8 mouse cellular contexts compared by ENCODE assay signal in the genomic region with DNA sequence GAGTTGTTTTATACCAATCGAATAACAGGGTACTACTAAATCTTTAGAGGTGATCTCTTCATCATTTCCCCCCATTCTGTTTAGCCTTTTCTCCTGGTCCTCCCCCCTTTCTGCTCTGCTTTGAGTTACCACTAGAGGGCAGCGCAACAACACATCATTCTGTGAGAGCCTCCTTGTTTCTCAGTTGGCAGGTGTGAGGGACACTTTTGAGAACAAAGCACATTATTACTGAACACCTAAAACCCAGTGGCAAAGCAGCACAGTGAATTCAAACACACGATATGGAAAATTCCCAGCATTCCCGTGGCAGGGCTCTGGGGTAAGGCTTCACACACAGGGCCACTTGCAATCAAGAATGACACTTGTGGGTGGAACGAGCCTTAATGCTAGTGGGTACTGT.
DNase-seq lines count a peak whose midpoint lies in the region; ATAC-seq lines count a peak whose summit lies in the region.

No protein-coding gene starts in this region.

- H3K9me3 ChIP-seq in heart, embryonic 10.5 days: no peaks in the 10 kb centered on the region
- no peaks in the 10 kb centered on the region for H3K9me3 ChIP-seq in embryonic facial prominence, embryonic 11.5 days (replicated peaks; ENCODE audit: control insufficient read depth, low read length)
- no peaks in the 10 kb centered on the region for H3K9me3 ChIP-seq in hindbrain, embryonic 13.5 days
- H3K9me3 ChIP-seq in midbrain, embryonic 10.5 days (replicated peaks): no peaks in the 10 kb centered on the region

- ATAC-seq in embryonic facial prominence, embryonic 11.5 days (replicated peaks; ENCODE audit: insufficient number of reproducible peaks, low FRiP score, low TSS enrichment, low read depth): no peak
- peak; percentile 66 for ATAC-seq in hindbrain, embryonic 13.5 days (ENCODE audit: low FRiP score)

- no peaks in the 10 kb centered on the region for H3K27me3 ChIP-seq in heart, embryonic 10.5 days (ENCODE audit: insufficient read depth, poor library complexity, severe bottlenecking)
- no peaks in the 10 kb centered on the region for H3K27me3 ChIP-seq in embryonic facial prominence, embryonic 11.5 days (ENCODE audit: control insufficient read depth, insufficient read depth, low read length)
- H3K27me3 ChIP-seq in hindbrain, embryonic 13.5 days: no peaks in the 10 kb centered on the region
- no peaks in the 10 kb centered on the region for H3K27me3 ChIP-seq in midbrain, embryonic 10.5 days (ENCODE audit: low read depth, poor library complexity, severe bottlenecking)

- peak; percentile 92 for DNase-seq in heart, adult 11 months
- no peak for DNase-seq in heart, embryonic 10.5 days (ENCODE audit: low spot score)
- peak; percentile 40 to 60 for DNase-seq in adrenal gland, postnatal 36 days
- DNase-seq in embryonic facial prominence, embryonic 11.5 days (ENCODE audit: low spot score): peak; percentile 73
- DNase-seq in layer of hippocampus, postnatal 14 days (ENCODE audit: low spot score in 2 of 2): peak; percentile 70 to 79
- peak; percentile 44 for DNase-seq in midbrain, embryonic 10.5 days (ENCODE audit: low spot score)
- peak; percentile 64 for DNase-seq in testis, postnatal 10 days (ENCODE audit: low spot score)

- no peak overlapping the region for H3K9ac ChIP-seq in embryonic facial prominence, embryonic 11.5 days (replicated peaks; ENCODE audit: low read length)
- 0 out of 2 replicates have a peak overlapping the region, but pooled peaks have one; percentile 30 for H3K9ac ChIP-seq in hindbrain, embryonic 13.5 days

- H3K4me3 ChIP-seq in heart, embryonic 10.5 days: no peak overlapping the region
- H3K4me3 ChIP-seq in embryonic facial prominence, embryonic 11.5 days (ENCODE audit: low read depth, low read length): no peak overlapping the region
- no peak overlapping the region for H3K4me3 ChIP-seq in hindbrain, embryonic 13.5 days
- no peak overlapping the region for H3K4me3 ChIP-seq in midbrain, embryonic 10.5 days

- H3K4me2 ChIP-seq in embryonic facial prominence, embryonic 11.5 days (ENCODE audit: low read depth, low read length): no peak overlapping the region
- no peak overlapping the region for H3K4me2 ChIP-seq in hindbrain, embryonic 13.5 days

- H3K27ac ChIP-seq in heart, embryonic 10.5 days: no peak overlapping the region
- H3K27ac ChIP-seq in embryonic facial prominence, embryonic 11.5 days (replicated peaks; ENCODE audit: low read depth, low read length): no peak overlapping the region
- H3K27ac ChIP-seq in hindbrain, embryonic 13.5 days: peak overlapping the region; percentile 83
- H3K27ac ChIP-seq in midbrain, embryonic 10.5 days (replicated peaks): no peak overlapping the region; the same call in 1 of the 2 replicates

- H3K4me1 ChIP-seq in heart, embryonic 10.5 days: peaks cover 53% of the 10 kb centered on the region
- H3K4me1 ChIP-seq in embryonic facial prominence, embryonic 11.5 days (ENCODE audit: control insufficient read depth, insufficient read depth, low read length): no peaks in the 10 kb centered on the region
- H3K4me1 ChIP-seq in hindbrain, embryonic 13.5 days (replicated peaks): peaks cover 64% of the 10 kb centered on the region
- peaks cover 55% of the 10 kb centered on the region for H3K4me1 ChIP-seq in midbrain, embryonic 10.5 days

- no peaks in the 10 kb centered on the region for H3K36me3 ChIP-seq in heart, embryonic 10.5 days
- no peaks in the 10 kb centered on the region for H3K36me3 ChIP-seq in embryonic facial prominence, embryonic 11.5 days (replicated peaks; ENCODE audit: control insufficient read depth, insufficient read depth, low read depth, low read length)
- no peaks in the 10 kb centered on the region for H3K36me3 ChIP-seq in hindbrain, embryonic 13.5 days
- H3K36me3 ChIP-seq in midbrain, embryonic 10.5 days: no peaks in the 10 kb centered on the region

- 50% methylated on average over 5 of the region's 5 CpGs for WGBS in heart, embryonic 10.5 days
- 49% methylated on average over 5 of the region's 5 CpGs for WGBS in embryonic facial prominence, embryonic 11.5 days
- WGBS in hindbrain, embryonic 13.5 days: 33% methylated on average over 5 of the region's 5 CpGs
- WGBS in midbrain, embryonic 10.5 days: 53% methylated on average over 5 of the region's 5 CpGs
